In genomic region chr17:65869720-65870119, GRCm38 (mm10) we compare ENCODE assay signal across 13 mouse cellular contexts. TPM values are rescaled to one million over a fixed set of nuclear protein-coding genes. Genes with fewer than 3 reads are reported as not detected.
A peak's percentile ranks its signal among the peaks of the same experiment; 100 is the strongest.
DNase-seq lines count a peak whose midpoint lies in the region; TF ChIP-seq lines count a peak whose summit lies in the region.
"Had no signal": no experiment of that assay in that cellular context is flagged by ENCODE, and none has a peak within 500 bp of the region (broad histone marks: within the 10 kb centered on the region; RNA-seq: fewer than 3 reads in every experiment).

No protein-coding gene starts in this region.

- H3K27ac ChIP-seq in ES-E14 (ENCODE audit: insufficient read depth, low read depth, low read length, poor library complexity, severe bottlenecking) = no peak overlapping the region
- H3K27ac ChIP-seq: embryonic facial prominence, embryonic 10.5 days; forebrain, embryonic 13.5 days; heart, embryonic 13.5 days; hindbrain, embryonic 12.5 days had no signal

- H3K4me3 ChIP-seq in E14TG2a.4 (replicated peaks; ENCODE audit: low read length) (peak overlapping the region; percentile 61), ES-E14 (ENCODE audit: insufficient read depth in 1 of 2, low read depth in 1 of 2, low read length in 2 of 2, poor library complexity in 1 of 2, severe bottlenecking in 1 of 2) (peak overlapping the region; percentile 23 to 27; a peak in 3 of 4 replicates)
- H3K4me3 ChIP-seq: embryonic facial prominence, embryonic 10.5 days; forebrain, embryonic 13.5 days; gastrocnemius, adult 2 months; heart, embryonic 13.5 days; hindbrain, embryonic 12.5 days had no signal

- in situ Hi-C loops in ES-E14 (cut with MboI; ENCODE audit: low sequenced_read_pairs in 2 of 2, unreplicated experiment in 2 of 2) = no loop called here

- no peak overlapping the region; the same call in 1 of the 2 replicates for H3K9ac ChIP-seq in ES-E14 (ENCODE audit: insufficient read depth, low read depth, low read length, poor library complexity, severe bottlenecking)
- H3K9ac ChIP-seq: forebrain, embryonic 13.5 days; forebrain, postnatal 0 days; heart, embryonic 13.5 days; hindbrain, embryonic 12.5 days had no signal

- H3K9me3 ChIP-seq in E14TG2a.4 (ENCODE audit: low read length) (no peaks in the 10 kb centered on the region), ES-E14 (ENCODE audit: control insufficient read depth, insufficient read depth, low read depth, low read length) (no peaks in the 10 kb centered on the region)
- H3K9me3 ChIP-seq: embryonic facial prominence, embryonic 10.5 days; forebrain, embryonic 13.5 days; heart, embryonic 13.5 days; hindbrain, embryonic 12.5 days had no signal

- DNase-seq in heart, adult 11 months = peak; percentile 86
- DNase-seq in heart, postnatal 4 days = no peak
- no peak for DNase-seq in ES-E14 (ENCODE audit: low read depth, low spot score)
- peak; percentile 55 for DNase-seq in ZHBTc4 (ENCODE audit: low read depth, low spot score)
- no peak for DNase-seq in layer of hippocampus, postnatal 10 days (ENCODE audit: low spot score in 2 of 2)
- no peak for DNase-seq in spleen, postnatal 36 days (ENCODE audit: low spot score in 2 of 2)

- H3K4me1 ChIP-seq in E14TG2a.4 (replicated peaks; ENCODE audit: low read depth, low read length) (peaks cover 100% of the 10 kb centered on the region), ES-E14 (ENCODE audit: control insufficient read depth in 2 of 2, insufficient read depth in 2 of 2, low read length in 2 of 2, poor library complexity in 1 of 2) (peaks cover 18 to 21% of the 10 kb centered on the region in 2 experiments)

- H3K36me3 ChIP-seq in E14TG2a.4 (ENCODE audit: insufficient read depth, low read length) (peaks cover 37% of the 10 kb centered on the region), ES-E14 (ENCODE audit: control insufficient read depth, insufficient read depth, low read length, poor library complexity, severe bottlenecking) (no peaks in the 10 kb centered on the region; the same call in 1 of the 2 replicates)

- H3K27me3 ChIP-seq in E14TG2a.4 (ENCODE audit: insufficient read depth, low read length) = no peaks in the 10 kb centered on the region
- H3K27me3 ChIP-seq: forebrain, embryonic 13.5 days; heart, embryonic 13.5 days; hindbrain, embryonic 12.5 days had no signal

- TF ChIP-seq CTCF in E14TG2a.4 (conservative IDR thresholded peaks at IDR 0.05; ENCODE audit: low read length) = no peak

TF ChIP-seq in ES-E14, 5 proteins besides CTCF, POLR2A, EP300 and RAD21:
- no peak for TF ChIP-seq MAFK (IDR thresholded peaks at IDR 0.05; ENCODE audit: insufficient read depth, low read depth, low read length)
- TF ChIP-seq HCFC1 (IDR thresholded peaks at IDR 0.05; ENCODE audit: borderline replicate concordance, insufficient read depth, low read length) = 0 out of 2 replicates have a peak, but pooled peaks have one; percentile 4
- TF ChIP-seq CHD2 (IDR thresholded peaks at IDR 0.05; ENCODE audit: low read depth, low read length) = no peak
- TF ChIP-seq ZC3H11A (IDR thresholded peaks at IDR 0.05; ENCODE audit: borderline replicate concordance, low read depth, low read length) = no peak
- no peak; the same call in 1 of the 2 replicates for TF ChIP-seq ZNF384 (IDR thresholded peaks at IDR 0.05; ENCODE audit: low read depth, low read length)

RNA-seq across cellular contexts. Expression of gene Ralbp1, which starts 15.9 kb away (rescaled TPM):
- 10 to 100 TPM; 29.3 to 33.4 TPM for total RNA-seq in heart, postnatal 4 days (2021)
- 57.1 and 57.6 TPM in 2 replicates for total RNA-seq in ES-E14 (2012; rRNA removed)
- 10 to 100 TPM; 36.2 to 38.8 TPM for total RNA-seq in layer of hippocampus, postnatal 10 days (2021)

Comparison
In these comparisons a context has a peak if more than half of its experiments do, and no peak if none do; other contexts are left out.
1. DNase-seq: peak in heart, adult 11 months (single experiment) and ZHBTc4 (single experiment); none in heart, postnatal 4 days (single experiment), ES-E14 (single experiment), layer of hippocampus, postnatal 10 days (0 of 2) and spleen, postnatal 36 days (0 of 2).